Mouse (Mus musculus) lung, postnatal 10 days (tissue): ENCODE measurements around the gene Npc1l1.

ENCODE experiments used
- DNase-seq: peaks from one replicate; pipeline ENCODE4 v3.0.0; 2021

Npc1l1 gene

DNA sequence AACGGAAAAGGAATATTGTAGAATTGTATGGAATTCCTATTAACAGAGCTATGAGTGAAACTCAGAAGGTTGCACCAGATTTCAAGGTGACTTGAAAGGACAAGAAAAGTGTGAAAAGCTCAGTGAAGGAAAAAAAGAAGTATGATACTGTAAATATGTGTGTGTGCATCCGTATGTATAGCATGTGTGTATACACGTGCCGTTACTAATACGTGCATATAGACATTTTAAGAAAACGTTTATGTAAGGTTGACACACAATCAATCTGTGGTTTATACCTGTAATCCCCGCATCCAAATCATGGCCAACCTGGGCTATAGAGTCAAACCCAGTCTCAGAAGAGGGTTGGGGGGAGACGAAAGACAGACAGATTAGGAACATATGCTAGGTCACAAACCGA is 29.4 kb downstream of the Npc1l1 start:
- no peak for DNase-seq

DNA sequence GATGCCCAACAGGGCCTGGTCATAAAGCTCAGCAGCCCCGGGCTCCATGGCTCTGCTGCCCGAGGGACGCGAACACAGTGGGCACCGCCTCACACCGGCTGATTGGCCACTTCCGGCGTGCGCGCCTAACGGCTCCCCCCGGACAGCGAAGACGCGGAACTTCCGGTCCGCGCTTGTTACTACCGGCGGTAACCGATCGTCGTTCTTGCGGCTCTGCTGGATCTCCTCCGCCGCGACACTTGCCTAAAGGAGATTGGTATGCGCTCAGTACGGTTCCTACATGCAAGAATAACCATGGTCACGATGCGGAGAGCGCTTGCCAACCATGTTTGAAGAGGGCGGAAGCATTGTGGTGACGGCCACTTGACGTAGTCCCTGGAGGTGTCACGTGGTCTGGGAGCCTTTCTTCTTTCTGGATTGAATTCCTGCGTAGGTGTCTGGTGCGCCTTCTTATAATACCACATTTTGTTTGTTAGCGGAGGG is 29.8 kb downstream of the Npc1l1 start, which contains the start of gene Nudcd3:
TSS of gene Nudcd3 (minus strand) at position 329 of the 483 bp plus-strand sequence.
- DNase-seq = peak; percentile 92

DNA sequence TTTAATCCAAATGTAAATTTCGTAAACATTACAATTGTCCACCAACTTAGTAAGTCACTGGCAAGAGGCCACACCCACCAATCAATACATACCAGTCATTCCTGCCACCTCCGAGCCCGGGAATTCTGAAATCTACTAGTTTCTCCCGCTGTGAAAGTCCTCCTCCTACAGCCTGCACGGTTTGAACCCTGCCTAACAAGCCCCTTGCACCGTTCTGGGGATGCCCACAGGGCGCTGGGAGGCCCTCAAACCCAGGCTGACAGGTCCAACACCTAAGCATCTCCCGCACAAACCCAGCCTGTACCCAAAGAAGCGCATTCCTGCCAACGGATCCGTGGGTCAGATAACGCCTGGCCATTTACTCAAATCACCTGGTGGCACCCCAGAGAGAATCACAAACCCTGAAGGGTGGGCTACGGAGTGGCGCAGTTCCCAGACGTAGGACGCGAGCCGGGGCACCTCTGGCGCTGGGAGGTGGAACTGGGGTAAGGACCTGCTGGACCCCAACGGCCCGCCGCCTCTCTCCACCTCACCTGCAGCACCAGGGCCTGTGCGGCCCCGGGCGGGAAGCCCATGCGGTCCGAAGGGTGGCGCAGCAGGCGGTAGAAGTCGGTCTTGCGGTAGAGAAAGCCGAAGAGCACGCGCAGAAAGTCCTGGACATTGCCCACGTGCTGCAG is 30.4 kb downstream of the Npc1l1 start, which contains the start of gene A730071L15Rik:
TSS of gene A730071L15Rik (plus strand) at position 620 of the 677 bp plus-strand sequence.
- no peak for DNase-seq

DNA sequence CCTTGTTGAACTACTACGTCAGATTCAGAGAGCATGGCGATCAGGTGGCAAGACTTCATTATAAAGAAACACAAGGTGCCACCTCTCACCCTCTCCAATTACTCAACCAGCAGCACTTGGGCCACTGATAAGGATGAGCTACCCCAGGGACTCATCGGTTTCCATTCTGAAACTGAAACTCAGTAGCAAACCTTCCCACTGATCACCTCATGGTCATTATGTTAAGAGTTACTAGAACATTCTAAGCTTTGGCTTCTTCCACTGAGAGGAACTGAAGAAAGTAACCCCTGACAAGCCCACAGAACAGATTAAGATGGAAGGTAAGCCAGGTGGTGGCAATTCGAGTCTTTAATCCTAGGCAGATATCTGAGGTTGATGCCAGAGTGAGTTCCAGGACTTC is 31.5 kb downstream of the Npc1l1 start:
- DNase-seq = no peak

DNA sequence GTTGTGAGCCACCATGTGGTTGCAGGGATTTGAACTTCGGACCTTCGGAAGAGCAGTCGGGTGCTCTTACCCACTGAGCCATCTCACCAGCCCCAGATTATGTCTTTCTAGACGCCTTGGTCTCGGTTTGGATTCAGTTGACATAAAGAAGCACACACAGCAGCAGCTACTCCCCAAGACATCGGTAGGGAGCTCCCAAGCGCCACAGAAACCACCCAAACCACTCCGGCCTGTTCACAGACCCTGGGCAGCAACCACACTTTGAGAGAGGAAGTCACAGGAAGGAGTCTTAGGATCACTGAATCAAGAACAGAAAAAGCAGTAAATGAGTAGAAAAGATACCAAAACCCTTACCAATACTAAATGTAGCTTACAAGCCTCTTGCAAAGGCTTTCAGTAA is 33.2 kb downstream of the Npc1l1 start:
- DNase-seq = no peak

DNA sequence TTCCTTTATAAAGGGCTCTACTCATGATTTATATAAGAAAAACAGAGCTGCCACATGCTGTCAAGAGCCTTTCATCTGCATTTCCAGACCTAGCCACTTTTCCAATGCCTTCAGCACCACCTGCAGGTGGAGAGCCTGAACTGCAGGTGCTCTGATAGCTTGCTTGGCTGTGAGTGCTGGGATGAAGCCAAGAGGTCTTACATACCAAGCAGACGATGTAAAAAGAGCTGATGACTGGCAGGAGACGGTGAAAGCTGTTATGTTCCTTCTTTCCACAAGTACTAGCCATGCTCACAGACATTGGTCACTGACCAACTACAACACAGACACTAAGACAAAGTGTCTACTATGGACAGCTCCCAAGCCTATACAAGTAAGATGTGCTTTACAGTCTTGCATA is 42.1 kb downstream of the Npc1l1 start:
- DNase-seq = peak; percentile 95

DNA sequence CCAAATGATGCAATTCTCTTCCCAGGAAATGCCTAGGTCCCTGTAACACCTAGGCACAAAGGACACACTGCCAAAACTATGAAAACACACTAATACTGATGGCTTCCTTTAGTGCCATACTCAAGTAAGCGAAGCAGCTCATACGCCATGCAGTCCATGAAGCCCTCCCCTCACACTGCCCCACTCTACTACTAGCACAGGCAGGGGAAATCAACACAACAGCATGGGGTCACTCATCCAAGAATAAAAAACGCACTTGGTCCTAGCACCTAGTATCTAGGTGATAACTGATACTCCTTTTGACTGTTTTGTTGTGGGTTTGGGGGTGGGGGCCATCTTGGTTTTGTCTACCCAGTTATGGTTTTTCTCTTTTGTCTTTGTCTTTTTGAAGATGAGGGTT is 42.5 kb downstream of the Npc1l1 start:
- DNase-seq = no peak

DNA sequence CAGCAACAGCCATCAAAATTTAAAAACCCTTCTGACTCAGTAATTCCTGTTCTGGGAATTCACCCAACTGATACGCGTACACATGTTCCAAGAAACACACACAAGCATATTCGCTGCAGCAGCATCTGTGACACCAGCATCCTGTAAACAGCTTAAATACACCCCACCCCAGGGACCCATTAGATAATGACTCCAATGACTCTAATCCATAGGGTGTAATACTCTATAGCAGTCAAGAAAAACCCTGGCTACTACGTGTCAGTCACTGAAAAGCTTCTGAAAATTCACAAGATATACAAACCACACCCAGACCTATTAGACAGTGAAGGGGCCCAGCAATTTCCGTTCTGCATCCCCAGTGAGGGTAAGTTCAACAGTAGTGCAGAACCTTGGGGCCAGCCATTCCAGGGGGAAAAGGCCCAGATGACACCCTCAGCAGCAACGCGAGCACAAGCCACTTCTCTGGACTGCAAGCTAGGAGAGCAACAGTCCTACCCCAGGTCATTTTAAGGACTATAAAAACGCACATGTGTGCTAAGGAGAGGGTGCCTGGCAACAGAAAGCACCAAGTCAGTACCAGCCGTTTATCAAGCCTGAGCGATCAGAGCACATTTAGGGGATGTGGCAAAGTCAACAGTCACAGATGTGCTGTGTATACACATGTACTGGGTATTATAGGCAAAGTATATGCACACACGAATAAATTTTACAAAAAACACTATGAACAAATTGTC is 45.6 kb downstream of the Npc1l1 start:
- no peak for DNase-seq

DNA sequence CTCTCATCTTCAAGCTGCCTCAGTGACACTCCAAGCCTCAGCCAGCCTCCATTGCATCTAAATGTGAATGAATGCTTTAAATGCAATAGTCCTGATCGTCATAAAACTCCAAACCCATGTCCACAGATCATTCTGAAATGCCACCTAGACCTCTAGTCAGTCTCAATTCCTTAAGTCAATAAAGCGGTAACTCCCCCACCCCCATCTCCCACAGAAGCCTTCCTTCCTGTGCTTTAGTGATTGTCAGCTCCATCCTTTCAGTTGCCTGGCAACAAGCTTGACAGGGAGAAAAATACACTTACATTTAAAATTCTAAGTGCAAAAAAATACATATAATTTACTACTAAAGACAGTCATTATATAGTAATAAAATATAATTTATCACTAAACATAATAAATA is 46.7 kb downstream of the Npc1l1 start:
- DNase-seq = peak; percentile 17

DNA sequence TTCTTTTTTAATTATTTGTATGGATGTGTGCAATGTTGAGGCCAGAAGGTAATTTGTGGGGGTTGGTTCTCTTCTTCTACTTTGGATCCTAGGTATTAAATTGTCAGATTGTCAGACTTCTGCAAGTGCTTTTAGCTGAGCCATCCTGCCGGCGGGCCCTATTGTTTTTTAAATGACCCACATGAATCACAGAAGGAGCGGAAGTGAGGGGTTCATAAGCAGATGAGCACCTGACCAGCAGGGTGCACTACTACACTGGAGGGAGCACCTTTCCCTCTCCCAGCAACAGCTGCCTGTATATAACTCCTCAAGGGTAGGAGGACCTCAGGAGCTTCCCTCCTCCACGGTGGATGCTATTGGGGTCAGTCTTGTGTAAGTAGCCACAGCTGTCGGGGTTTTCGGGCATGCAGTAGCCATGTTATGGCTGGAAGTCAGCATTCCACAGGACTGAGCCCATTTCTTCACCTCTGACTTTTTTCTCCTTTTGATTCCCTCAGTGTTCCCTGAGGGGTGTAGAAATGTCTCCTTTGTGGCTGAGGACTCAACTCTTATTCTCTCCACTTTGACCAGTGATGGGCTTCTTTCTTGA is 49.0 kb downstream of the Npc1l1 start:
- DNase-seq = no peak

DNA sequence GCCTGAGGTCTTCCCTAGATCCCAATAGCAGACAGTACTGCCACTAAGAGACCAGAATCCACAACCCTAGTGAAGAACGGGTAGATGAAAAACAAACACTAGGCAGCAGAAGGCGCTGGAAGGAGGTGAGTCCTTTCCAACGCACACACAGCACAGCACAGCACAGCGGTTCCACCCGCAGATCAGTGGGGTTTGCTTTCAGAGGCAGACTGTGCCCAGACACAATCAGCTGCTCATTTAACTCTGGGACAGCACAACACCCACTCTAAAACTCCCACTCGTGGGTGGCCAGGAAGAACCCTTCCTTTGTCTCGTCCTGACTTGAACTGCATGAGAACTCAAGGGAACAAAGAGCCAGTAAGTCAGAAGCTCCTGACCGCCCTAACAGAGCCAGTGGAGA is 50.7 kb downstream of the Npc1l1 start:
- DNase-seq = no peak

DNA sequence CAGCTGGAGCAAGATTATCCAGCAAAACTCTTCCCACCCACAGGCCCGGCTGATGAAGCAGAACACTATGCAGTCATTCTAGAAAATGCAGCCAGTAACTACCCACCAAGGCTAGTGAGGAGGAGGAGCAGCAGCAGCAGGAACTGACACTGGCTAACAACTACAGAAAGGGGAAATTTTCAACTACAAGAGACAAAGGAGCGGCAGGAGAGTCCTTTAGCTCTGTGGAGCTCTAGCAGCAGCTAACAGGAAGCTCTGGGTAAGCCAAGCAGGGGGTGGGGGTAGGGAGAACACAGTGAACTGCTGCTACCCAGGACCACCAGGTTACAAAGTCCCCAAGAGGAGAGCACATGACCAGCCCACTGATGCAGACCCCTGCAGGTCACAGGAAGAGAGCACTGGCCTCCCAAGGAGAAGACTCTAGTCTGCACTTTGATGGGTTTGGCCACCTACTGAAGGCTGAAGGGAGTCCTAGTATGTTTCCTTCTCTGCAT is 51.2 kb downstream of the Npc1l1 start:
- peak; percentile 29 for DNase-seq

DNA sequence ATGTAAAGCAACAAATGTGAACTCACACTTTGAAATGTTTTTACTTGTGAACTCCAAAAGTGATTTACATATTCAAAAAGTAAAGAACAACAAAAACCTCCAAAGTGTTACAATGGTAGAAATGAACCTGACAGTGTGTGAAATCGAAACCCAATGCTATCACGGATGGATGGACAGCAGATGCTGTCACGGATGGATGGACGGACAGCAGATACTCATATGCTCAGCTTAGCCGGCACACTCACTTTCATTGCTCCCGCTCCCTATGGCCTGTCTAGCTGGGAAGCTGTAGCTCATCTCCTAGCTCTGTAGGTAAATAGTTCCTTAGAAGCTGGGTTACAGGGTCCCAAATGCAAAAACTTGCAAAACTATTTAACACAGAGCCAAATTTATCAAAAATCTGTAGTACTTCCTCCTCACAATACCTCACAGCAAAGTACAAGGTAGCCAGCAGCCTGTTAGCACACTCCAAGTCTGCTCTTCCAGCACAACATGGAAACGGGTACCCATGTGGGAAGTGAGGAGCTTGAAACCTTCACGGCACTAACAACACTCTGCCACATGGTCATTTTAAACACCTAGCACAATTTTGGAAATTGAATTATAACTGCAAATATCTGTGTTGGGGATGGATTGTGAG is 52.0 kb downstream of the Npc1l1 start:
- DNase-seq = no peak

DNA sequence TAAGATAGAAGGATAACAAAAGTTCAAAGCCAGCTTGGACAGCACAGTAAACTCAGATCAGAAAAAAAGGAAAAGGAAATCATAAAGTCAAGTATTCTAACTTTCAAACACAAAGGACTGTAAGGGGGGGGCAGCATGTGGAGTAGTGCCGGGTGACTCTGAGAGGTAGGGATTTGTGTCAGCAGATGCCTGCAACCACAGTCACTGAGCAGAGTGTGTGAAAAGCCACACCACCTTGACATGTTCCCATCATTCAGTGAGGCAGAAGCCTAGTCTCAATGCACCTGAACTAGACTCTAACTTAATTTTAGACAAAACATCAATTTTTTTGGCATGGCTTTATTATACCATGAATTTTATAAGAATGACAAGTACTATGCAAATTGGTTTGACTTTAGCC is 54.4 kb downstream of the Npc1l1 start:
- no peak for DNase-seq

DNA sequence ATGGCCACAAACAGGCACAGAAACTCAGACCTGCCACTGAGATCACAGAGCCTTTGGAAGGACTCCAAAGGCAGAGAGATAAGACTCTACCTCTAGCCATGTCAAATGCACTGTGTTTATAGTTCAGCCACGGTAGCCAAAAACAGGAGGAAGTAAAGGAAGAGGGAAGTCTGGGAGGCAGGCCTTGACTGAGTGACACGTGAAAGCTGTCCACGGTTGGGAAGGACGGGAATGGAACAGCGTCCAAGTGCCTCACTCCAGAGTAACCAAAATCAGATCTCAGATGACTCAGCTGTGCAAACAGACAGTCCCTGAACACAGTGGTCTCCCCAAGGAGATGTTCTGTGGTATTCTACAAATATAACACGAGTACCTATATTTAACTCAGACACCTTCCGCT is 55.2 kb downstream of the Npc1l1 start:
- DNase-seq = peak; percentile 35

DNA sequence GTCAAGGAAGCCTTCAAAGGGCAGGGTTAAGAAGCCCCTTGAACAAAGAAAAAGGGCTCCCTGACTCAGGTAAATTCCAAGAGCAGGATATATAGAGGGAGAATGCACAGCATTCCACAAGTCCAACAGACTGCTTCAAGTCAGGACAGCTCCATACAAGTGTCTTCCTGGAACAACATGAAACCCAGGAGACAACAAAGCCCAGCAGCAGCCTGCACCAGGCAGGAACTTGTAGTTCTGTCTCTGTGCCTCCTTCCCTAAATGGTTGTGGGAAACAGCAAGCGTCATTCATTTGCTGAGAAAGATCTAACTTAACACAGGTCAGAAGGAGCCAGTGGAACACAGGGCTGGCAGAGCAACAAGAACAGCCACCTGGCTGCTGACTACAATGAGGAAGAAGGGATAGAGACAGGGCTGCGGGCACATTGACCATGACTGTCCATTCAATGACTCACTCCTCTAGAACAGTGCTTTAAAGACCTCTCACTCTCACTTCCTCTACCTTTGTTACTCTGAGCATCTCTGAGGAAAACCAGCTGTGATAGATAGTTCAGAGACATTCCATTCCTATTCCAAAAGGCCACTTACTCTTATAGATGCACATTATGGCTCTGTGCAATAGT is 60.8 kb downstream of the Npc1l1 start:
- DNase-seq = no peak

DNA sequence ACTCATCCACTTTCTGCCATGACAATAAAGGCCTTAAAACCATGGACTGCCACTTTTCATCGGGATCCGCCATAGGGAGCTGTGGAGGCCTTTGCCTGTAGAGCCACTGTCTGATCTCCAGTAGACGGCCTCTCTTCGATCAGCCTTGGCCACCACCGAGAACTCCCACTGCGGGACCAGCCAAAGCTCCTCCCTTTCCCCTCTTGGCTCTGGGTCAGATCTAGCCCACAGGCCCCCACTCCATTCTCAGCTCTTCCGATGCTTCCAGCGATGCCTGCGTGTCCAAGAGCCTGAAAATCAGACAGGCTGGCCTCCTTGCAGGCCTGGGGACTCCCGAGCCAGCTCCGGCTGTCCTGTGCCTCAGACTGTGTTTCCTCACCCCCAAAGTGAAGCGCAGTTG is 63.6 kb downstream of the Npc1l1 start:
- peak; percentile 50 for DNase-seq

DNA sequence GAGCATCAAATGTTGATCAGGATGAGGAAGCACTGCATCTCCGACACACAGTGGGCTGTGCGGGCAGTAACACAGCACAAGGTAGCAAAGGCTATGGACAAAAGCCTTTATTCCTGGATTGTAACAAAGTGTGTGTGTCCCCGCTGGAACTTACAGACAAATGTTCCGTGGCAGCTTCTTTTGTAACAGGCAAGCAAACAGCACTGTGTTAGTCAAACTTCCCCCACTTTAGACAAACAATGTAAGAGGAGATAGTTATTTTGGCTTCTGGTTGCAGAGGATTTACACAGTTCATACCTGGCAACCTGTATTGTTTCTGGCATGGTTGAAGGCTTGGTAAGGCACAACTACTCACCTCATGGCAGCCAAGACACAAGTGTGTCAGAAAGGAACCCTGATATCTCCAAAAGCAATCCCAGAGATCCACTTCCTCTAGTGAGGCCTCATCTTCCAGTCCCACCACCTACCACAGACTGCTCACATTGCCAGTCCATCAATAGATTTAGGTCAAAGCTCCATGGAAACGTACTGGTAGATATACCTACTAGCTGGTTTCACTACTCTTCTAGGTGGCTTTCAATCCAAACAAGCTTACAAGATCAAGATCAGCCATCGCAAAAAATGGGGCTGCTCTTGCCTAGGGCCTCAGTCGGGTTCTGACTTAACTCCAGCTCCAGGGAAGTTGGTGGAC is 64.4 kb downstream of the Npc1l1 start:
- no peak for DNase-seq

DNA sequence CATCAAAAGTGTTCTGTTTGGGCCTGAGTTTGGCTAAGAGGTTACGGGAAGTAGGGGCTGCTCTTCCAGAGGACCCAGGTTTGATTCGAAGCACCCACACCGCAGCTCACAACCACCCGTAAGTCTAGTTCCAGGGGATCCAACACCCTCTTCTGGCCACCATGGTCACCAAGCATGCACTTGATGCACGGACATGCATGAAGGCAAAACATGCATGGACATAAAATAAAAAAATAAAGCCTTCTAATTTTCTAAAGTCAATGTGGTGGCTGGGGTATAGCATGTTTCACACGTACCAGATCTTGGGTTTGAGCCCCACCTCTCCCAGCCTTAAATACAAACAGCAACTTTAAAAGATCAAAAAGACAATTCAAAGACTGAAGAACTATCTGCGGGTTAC is 65.2 kb downstream of the Npc1l1 start:
- no peak for DNase-seq

DNA sequence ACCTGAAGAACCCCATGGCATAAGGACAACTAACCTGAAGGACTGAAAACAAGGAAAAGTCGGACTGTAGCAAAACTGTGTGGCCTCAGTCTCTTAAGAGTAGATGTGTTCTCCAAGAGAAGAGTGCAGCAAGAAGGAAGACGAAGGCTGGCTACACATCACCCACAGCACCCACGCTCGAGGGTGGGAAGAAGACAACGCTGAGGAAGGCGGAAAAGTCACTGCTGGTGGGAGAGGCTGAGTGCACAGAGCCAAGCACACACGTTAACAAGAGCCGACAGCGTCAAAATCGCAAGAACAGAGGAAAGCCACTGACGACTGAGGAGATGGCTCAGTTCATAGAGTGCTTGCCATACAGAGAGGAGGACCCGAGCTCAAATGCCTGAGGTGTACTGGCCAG is 66.2 kb downstream of the Npc1l1 start:
- no peak for DNase-seq

DNA sequence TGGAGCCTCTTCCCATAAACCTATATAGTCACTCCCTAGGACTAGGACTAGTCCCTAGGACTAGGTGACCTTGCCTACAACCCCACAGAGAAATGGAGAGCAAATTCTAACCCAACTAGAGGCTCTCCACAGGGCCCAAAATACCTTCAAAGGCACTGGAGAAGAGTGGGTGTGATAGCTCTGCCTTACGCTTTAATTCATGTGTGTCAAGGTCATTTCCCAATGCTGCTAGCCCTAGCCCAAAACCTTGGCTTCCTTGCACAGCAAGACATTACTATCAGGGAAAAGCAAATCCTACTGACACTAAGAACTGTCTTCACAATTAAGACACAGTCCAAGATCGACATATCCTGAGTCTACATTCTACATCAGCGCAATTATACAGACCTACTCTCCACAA is 66.9 kb downstream of the Npc1l1 start:
- DNase-seq = no peak

DNA sequence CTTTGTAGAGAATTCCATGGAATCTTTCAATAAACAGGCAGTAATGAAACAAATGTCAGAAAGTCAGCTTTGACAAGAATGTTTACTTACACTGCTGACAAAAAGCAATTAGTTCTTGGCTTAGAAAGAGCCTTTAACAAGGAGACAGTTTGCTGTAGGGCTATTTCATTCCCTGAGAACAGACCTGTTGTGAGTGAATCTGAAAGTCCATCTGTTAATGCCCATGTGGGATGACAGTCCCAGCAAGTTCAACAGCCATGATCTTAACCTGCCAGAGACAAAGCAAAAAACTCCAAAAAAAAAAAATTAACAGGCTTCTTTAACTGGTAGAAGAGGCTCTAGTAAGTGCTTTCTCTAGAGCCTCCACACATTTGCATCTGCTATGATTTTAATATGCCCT is 68.4 kb downstream of the Npc1l1 start:
- no peak for DNase-seq
